ENCODE assay signal across 8 mouse cellular contexts in the genomic region with DNA sequence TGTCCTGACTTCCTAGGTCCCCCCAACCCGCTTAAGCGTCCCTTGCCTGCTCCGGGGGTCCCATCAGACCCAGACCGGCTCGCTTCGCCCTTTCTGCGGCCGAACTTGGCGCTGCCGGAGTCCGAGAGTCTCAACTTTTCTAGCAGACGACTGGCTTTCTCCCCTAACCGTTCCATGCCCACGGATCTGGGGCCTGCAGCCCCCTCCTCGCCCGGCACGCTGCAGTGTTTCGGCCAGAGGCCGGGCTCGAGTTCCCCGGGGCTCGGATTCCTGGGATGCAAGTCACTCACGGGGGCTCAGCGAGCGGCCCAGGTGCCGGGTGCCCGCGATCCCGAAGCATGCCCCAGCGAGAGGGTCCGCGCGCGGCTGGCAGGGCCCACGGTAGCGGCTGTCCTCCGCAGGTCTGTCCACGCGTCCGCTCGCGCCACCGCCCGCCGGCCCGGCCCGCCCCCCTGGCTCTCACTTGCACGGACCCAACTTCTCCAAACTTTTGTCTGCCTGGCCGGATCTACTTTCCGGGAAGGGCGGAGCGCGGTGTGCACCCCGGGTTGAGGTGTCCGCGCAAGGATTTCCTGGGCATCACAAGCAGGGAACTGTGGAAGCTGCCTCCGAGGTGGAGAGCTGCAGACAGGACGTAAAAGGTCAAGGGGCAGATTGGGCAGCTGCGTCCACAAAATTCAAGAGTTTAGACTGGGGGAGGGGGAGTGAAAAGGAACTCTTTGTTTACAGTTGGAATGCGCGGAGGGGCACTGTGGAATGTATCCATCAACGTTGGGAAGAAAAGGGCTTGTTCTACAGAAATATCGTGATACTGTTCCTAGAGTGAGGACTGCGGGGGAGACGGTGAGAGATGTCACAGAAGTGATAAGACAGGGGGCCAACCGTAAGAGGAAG. TPM values are rescaled to one million over a fixed set of nuclear protein-coding genes. Genes with fewer than 3 reads are reported as not detected.
DNase-seq lines count a peak whose midpoint lies in the region; ATAC-seq and TF ChIP-seq lines count a peak whose summit lies in the region.

TSS of gene Ajuba (minus strand) at position 470 of the 894 bp plus-strand sequence.

- peak within 1 kb of the TSS; percentile 95 for H3K4me2 ChIP-seq in forebrain, embryonic 16.5 days (ENCODE audit: low read length)
- H3K4me2 ChIP-seq in lung, embryonic 14.5 days = peak within 1 kb of the TSS; percentile 76

- no peak for TF ChIP-seq CTCF in lung, embryonic 14.5 days (IDR thresholded peaks at IDR 0.05; ENCODE audit: low read depth)

- peak within 1 kb of the TSS; percentile 39 for H3K27ac ChIP-seq in forebrain, embryonic 16.5 days (ENCODE audit: low read length)
- peak within 1 kb of the TSS; percentile 95 for H3K27ac ChIP-seq in lung, embryonic 14.5 days (ENCODE audit: low read depth)

- H3K9me3 ChIP-seq in forebrain, embryonic 16.5 days (ENCODE audit: control insufficient read depth, low read length) = no peaks in the 10 kb centered on the region
- no peaks in the 10 kb centered on the region for H3K9me3 ChIP-seq in lung, embryonic 14.5 days (ENCODE audit: low read depth, low read length)

- intact Hi-C loops in heart, postnatal 14 days (cut with DNase I) = loop anchor here (5.0 kb wide), 2 partner anchors 50 to 350 kb away; no protein-coding TSS in a partner anchor

- peak; percentile 24 for ATAC-seq in CD4-positive, CD25-positive, alpha-beta regulatory T cell, adult 4 months
- ATAC-seq in forebrain, embryonic 16.5 days = peak; percentile 59
- ATAC-seq in lung, embryonic 14.5 days (ENCODE audit: insufficient read depth) = peak; percentile 77
- ATAC-seq in neutrophil, adult 5-6 weeks (ENCODE audit: extremely low read depth, insufficient number of reproducible peaks, low FRiP score, poor library complexity, severe bottlenecking) = peak; percentile 53

- DNase-seq in brain, adult 2 months (ENCODE audit: low read depth, low spot score) = peak; percentile 76
- peak; percentile 89 to 90 for DNase-seq in heart, postnatal 14 days
- DNase-seq in kidney, postnatal 4 days = peak; percentile 93 to 96
- DNase-seq in lung, embryonic 14.5 days = peak; percentile 95
- DNase-seq in thymus, postnatal 0 days (ENCODE audit: low spot score) = peak; percentile 46

- peaks cover 47% of the 10 kb centered on the region for H3K4me1 ChIP-seq in forebrain, embryonic 16.5 days (replicated peaks; ENCODE audit: control insufficient read depth, insufficient read depth, low read length)
- H3K4me1 ChIP-seq in lung, embryonic 14.5 days (ENCODE audit: insufficient read depth) = peaks cover 11% of the 10 kb centered on the region

- H3K36me3 ChIP-seq in forebrain, embryonic 16.5 days (ENCODE audit: control insufficient read depth, insufficient read depth) = no peaks in the 10 kb centered on the region
- peaks cover 18% of the 10 kb centered on the region for H3K36me3 ChIP-seq in lung, embryonic 14.5 days (ENCODE audit: insufficient read depth)

- peaks cover 3% of the 10 kb centered on the region; the same call in 1 of the 2 replicates for H3K27me3 ChIP-seq in forebrain, embryonic 16.5 days (replicated peaks; ENCODE audit: control insufficient read depth, insufficient read depth, low read length)
- H3K27me3 ChIP-seq in lung, embryonic 14.5 days (ENCODE audit: insufficient read depth, low read length) = no peaks in the 10 kb centered on the region

- H3K9ac ChIP-seq in forebrain, embryonic 16.5 days (replicated peaks; ENCODE audit: low read depth, low read length) = peak within 1 kb of the TSS; percentile 53
- H3K9ac ChIP-seq in lung, embryonic 14.5 days = peak within 1 kb of the TSS; percentile 95

- peak within 1 kb of the TSS; percentile 70 for H3K4me3 ChIP-seq in forebrain, embryonic 16.5 days (replicated peaks; ENCODE audit: low read length)
- H3K4me3 ChIP-seq in lung, embryonic 14.5 days (ENCODE audit: low read depth, low read length) = peak within 1 kb of the TSS; percentile 92

- 0% methylated on average over 66 of the region's 66 CpGs for WGBS in forebrain, embryonic 16.5 days
- WGBS in lung, embryonic 14.5 days = under 1% methylated on average over 66 of the region's 66 CpGs

RNA-seq across cellular contexts. Expression of gene Ajuba, which starts in this region (rescaled TPM):
- not detected for polyA plus RNA-seq in CD4-positive, CD25-positive, alpha-beta regulatory T cell, adult 4 months (2017; shearing (Covaris generic))
- polyA plus RNA-seq in forebrain, embryonic 16.5 days (2015; fragmentation: Nextera tagmentation; extraction: Ambion mirVana) = 8.1 and 8.2 TPM in 2 replicates
- total RNA-seq in heart, postnatal 14 days (2021) = 10 to 100 TPM; 10.2 to 10.7 TPM
- 37.8 and 43.6 TPM in 2 replicates for polyA plus RNA-seq in lung, embryonic 14.5 days (2014; fragmentation: Nextera tagmentation; extraction: Ambion mirVana)
- total RNA-seq in neutrophil, adult 5-6 weeks (2017) = 0.12 and 0.25 TPM in 2 replicates
- polyA plus RNA-seq in thymus, postnatal 0 days (2015; fragmentation: Nextera tagmentation; extraction: Ambion mirVana) = 11.9 and 14.9 TPM in 2 replicates

Comparison
In these comparisons a context has a peak if more than half of its experiments do, and no peak if none do; other contexts are left out.
1. Peak in every context shown above with its lines: DNase-seq, ATAC-seq, H3K4me3 ChIP-seq and H3K27ac ChIP-seq.
2. Peak in ATAC-seq in CD4-positive, CD25-positive, alpha-beta regulatory T cell, adult 4 months; RNA of the gene not detected or under 1 TPM.
3. Peak in ATAC-seq in neutrophil, adult 5-6 weeks; RNA of the gene not detected or under 1 TPM.
4. ATAC-seq: peak in every context shown above with its lines; median percentile 77 in lung, embryonic 14.5 days; 59 in forebrain, embryonic 16.5 days; 53 in neutrophil, adult 5-6 weeks; 24 in CD4-positive, CD25-positive, alpha-beta regulatory T cell, adult 4 months.